Comparison of ENCODE assay signal across 25 mouse cellular contexts in the genomic region with DNA sequence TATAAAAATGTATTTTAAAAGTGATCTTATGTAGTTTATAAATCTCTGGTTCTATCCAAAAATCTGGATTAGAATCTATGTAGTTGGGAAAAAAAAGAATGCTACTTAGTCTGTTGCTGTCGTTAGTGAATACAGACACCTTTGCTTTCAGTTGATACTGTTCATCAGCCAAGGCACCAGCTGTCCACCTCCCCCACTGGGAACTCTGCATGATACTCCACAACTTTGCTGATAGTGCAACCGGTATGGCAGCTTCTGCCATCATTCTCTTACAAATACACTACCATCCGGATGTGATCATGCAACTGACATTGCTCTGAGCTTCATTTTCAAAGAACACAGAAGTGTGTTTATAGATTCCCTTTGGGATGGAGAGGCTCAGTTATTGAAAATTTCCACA. TPM values are rescaled to one million over a fixed set of nuclear protein-coding genes. Genes with fewer than 3 reads are reported as not detected.
DNase-seq lines count a peak whose midpoint lies in the region; ATAC-seq and TF ChIP-seq lines count a peak whose summit lies in the region.
"Had no signal": no experiment of that assay in that cellular context is flagged by ENCODE, and none has a peak within 500 bp of the region (broad histone marks: within the 10 kb centered on the region; RNA-seq: fewer than 3 reads in every experiment).

No protein-coding gene starts in this region.

- WGBS in heart, embryonic 11.5 days (ENCODE audit: insufficient replicate concordance) = 27% methylated on average over 3 of the region's 3 CpGs
- WGBS in neural tube, embryonic 15.5 days = 61% methylated on average over 3 of the region's 3 CpGs

- no peak for TF ChIP-seq CTCF in brain, embryonic 14.5 days (IDR thresholded peaks at IDR 0.05; ENCODE audit: borderline replicate concordance, extremely low read depth, insufficient read depth, insufficient read length)
- no peak for TF ChIP-seq CTCF in layer of hippocampus, adult 2 months (conservative IDR thresholded peaks at IDR 0.05)

- no peak overlapping the region for H3K9ac ChIP-seq in heart, embryonic 11.5 days (ENCODE audit: low read depth, low read length)
- no peak overlapping the region for H3K9ac ChIP-seq in neural tube, embryonic 15.5 days (replicated peaks)
- H3K9ac ChIP-seq: embryonic facial prominence, embryonic 12.5 days; forebrain, embryonic 15.5 days; heart, embryonic 15.5 days; hindbrain, embryonic 13.5 days had no signal

- H3K4me3 ChIP-seq in layer of hippocampus, adult 2 months = no peak overlapping the region
- H3K4me3 ChIP-seq in heart, embryonic 11.5 days (ENCODE audit: low read depth, low read length) = no peak overlapping the region
- no peak overlapping the region for H3K4me3 ChIP-seq in neural tube, embryonic 15.5 days (replicated peaks)
- H3K4me3 ChIP-seq: embryonic facial prominence, embryonic 12.5 days; forebrain, embryonic 15.5 days; heart, embryonic 10.5 days; heart, embryonic 15.5 days; hindbrain, embryonic 13.5 days had no signal

- H3K4me2 ChIP-seq in heart, embryonic 11.5 days = no peak overlapping the region
- no peak overlapping the region for H3K4me2 ChIP-seq in neural tube, embryonic 15.5 days
- H3K4me2 ChIP-seq: embryonic facial prominence, embryonic 12.5 days; forebrain, embryonic 15.5 days; heart, embryonic 15.5 days; hindbrain, embryonic 13.5 days had no signal

- no peaks in the 10 kb centered on the region for H3K27me3 ChIP-seq in heart, embryonic 11.5 days (ENCODE audit: control insufficient read depth, insufficient read depth, low read length)
- no peaks in the 10 kb centered on the region for H3K27me3 ChIP-seq in neural tube, embryonic 15.5 days (replicated peaks)
- H3K27me3 ChIP-seq: embryonic facial prominence, embryonic 12.5 days; forebrain, embryonic 15.5 days; heart, embryonic 15.5 days; hindbrain, embryonic 13.5 days had no signal

- no peaks in the 10 kb centered on the region for H3K36me3 ChIP-seq in heart, embryonic 11.5 days (ENCODE audit: control insufficient read depth, insufficient read depth, low read length)
- no peaks in the 10 kb centered on the region for H3K36me3 ChIP-seq in neural tube, embryonic 15.5 days
- H3K36me3 ChIP-seq: embryonic facial prominence, embryonic 12.5 days; forebrain, embryonic 15.5 days; heart, embryonic 10.5 days; heart, embryonic 15.5 days; hindbrain, embryonic 13.5 days had no signal

- peak overlapping the region; percentile 57; the same call in 1 of the 2 replicates for H3K27ac ChIP-seq in layer of hippocampus, adult 2 months
- no peak overlapping the region for H3K27ac ChIP-seq in heart, embryonic 11.5 days (ENCODE audit: low read depth, low read length)
- no peak overlapping the region for H3K27ac ChIP-seq in neural tube, embryonic 15.5 days (replicated peaks)
- H3K27ac ChIP-seq: embryonic facial prominence, embryonic 12.5 days; forebrain, embryonic 15.5 days; heart, embryonic 10.5 days; heart, embryonic 15.5 days; hindbrain, embryonic 13.5 days had no signal

- peak; percentile 45 for DNase-seq in layer of hippocampus, adult 11-12 months (ENCODE audit: low spot score)
- no peak for DNase-seq in layer of hippocampus, postnatal 25 days (ENCODE audit: extremely low spot score in 1 of 2, low spot score in 1 of 2)
- DNase-seq in brain, embryonic 14.5 days (ENCODE audit: low read depth) = peak; percentile 10
- peak; percentile 46 to 56 for DNase-seq in layer of hippocampus, adult 2 months (ENCODE audit: low spot score in 2 of 2)
- DNase-seq in layer of hippocampus, postnatal 10 days (ENCODE audit: low spot score in 2 of 2) = peak; percentile 18 to 19
- no peak for DNase-seq in spleen, adult 12 weeks (ENCODE audit: low spot score)
- DNase-seq: adrenal gland, adult 2 months; adrenal gland, postnatal 25 days; cerebellum, adult 11-12 months; cerebellum, postnatal 25 days; gastrocnemius, postnatal 10 days; heart, adult 18-20 months; heart, postnatal 14 days had no signal

- no peaks in the 10 kb centered on the region for H3K9me3 ChIP-seq in heart, embryonic 11.5 days (replicated peaks; ENCODE audit: control insufficient read depth, low read length)
- no peaks in the 10 kb centered on the region for H3K9me3 ChIP-seq in neural tube, embryonic 15.5 days (replicated peaks)
- H3K9me3 ChIP-seq: embryonic facial prominence, embryonic 12.5 days; forebrain, embryonic 15.5 days; heart, embryonic 10.5 days; heart, embryonic 15.5 days; hindbrain, embryonic 13.5 days had no signal

- no peak for ATAC-seq in heart, embryonic 11.5 days (replicated peaks; ENCODE audit: insufficient number of reproducible peaks, low FRiP score, low TSS enrichment)
- no peak for ATAC-seq in neural tube, embryonic 15.5 days (ENCODE audit: low FRiP score)
- ATAC-seq: forebrain, embryonic 15.5 days had no signal

- H3K4me1 ChIP-seq in heart, embryonic 11.5 days (ENCODE audit: control insufficient read depth, insufficient read depth, low read length) = no peaks in the 10 kb centered on the region
- no peaks in the 10 kb centered on the region for H3K4me1 ChIP-seq in neural tube, embryonic 15.5 days
- H3K4me1 ChIP-seq: embryonic facial prominence, embryonic 12.5 days; forebrain, embryonic 15.5 days; heart, embryonic 10.5 days; heart, embryonic 15.5 days; hindbrain, embryonic 13.5 days had no signal

- TF ChIP-seq POLR2A in brain, embryonic 14.5 days (IDR thresholded peaks at IDR 0.05; ENCODE audit: borderline replicate concordance, extremely low read depth, insufficient read depth, insufficient read length, poor library complexity, severe bottlenecking) = no peak

RNA-seq across cellular contexts. Expression of a gene that starts 4.8 kb away (rescaled TPM):
- not detected for total RNA-seq in layer of hippocampus, postnatal 25 days (2021)
- polyA plus RNA-seq in brain, embryonic 14.5 days (2012; rRNA removed) = not detected in 2 replicates
- not detected for total RNA-seq in layer of hippocampus, adult 2 months (2021)
- not detected for total RNA-seq in layer of hippocampus, postnatal 10 days (2021)
- polyA plus RNA-seq in heart, embryonic 11.5 days (2014; fragmentation: Nextera tagmentation; extraction: Ambion mirVana) = not detected in 2 replicates
- polyA plus RNA-seq in neural tube, embryonic 15.5 days (2015; fragmentation: Nextera tagmentation; extraction: Ambion mirVana) = not detected in 2 replicates
- total RNA-seq: adrenal gland, adult 2 months; adrenal gland, postnatal 25 days; ES-E14; gastrocnemius, postnatal 10 days; gastrocnemius, postnatal 4 days; heart, adult 18-20 months; heart, postnatal 14 days; hematopoietic stem cell, adult 5-6 weeks had no signal
- polyA plus RNA-seq: adrenal gland, adult 2 months; cortical plate, adult 2 months; embryonic facial prominence, embryonic 12.5 days; forebrain, embryonic 11.5 days; forebrain, embryonic 15.5 days; heart, embryonic 10.5 days; heart, embryonic 15.5 days; hindbrain, embryonic 13.5 days had no signal

Comparison
In these comparisons a context has a peak if more than half of its experiments do, and no peak if none do; other contexts are left out.
1. DNase-seq: peak in layer of hippocampus, adult 11-12 months (single experiment), brain, embryonic 14.5 days (single experiment), layer of hippocampus, adult 2 months (2 of 2) and layer of hippocampus, postnatal 10 days (2 of 2); none in layer of hippocampus, postnatal 25 days (0 of 2) and spleen, adult 12 weeks (single experiment).